Mouse (Mus musculus) liver, adult 2 months (tissue): ENCODE data around the gene Nes. TPM values are rescaled to one million over a fixed set of nuclear protein-coding genes. Genes with fewer than 3 reads are reported as not detected.

Source experiments
- DNase-seq: peaks from one replicate; pipeline ENCODE4 v3.0.0-alpha.2; 2011; ENCODE audit warnings: low read depth, low spot score; ENCODE audit errors: extremely low read depth
- H3K27ac ChIP-seq: fragments of 200-500 bp; replicated peaks from 2 replicates; pipeline ENCODE4 v1.5.1; 2012; ENCODE audit warnings: low read depth, mild to moderate bottlenecking, control low read depth, inconsistent platforms, low read length; ENCODE audit not compliant: insufficient read depth
- H3K27me3 ChIP-seq: fragments of 200-500 bp; 2 replicates; pipeline ENCODE4 v1.6.1; 2012; ENCODE audit warnings: mild to moderate bottlenecking, moderate library complexity, low read length, inconsistent platforms; ENCODE audit not compliant: control insufficient read depth, insufficient read depth
- H3K36me3 ChIP-seq: fragments of 200-500 bp; 2 replicates; pipeline ENCODE4 v1.6.1; 2012; ENCODE audit warnings: low read length, inconsistent platforms; ENCODE audit not compliant: control insufficient read depth, insufficient read depth
- H3K4me1 ChIP-seq: fragments of 200-500 bp; 2 replicates; pipeline ENCODE4 v1.6.1; 2011; ENCODE audit warnings: low read length; ENCODE audit not compliant: control insufficient read depth, insufficient read depth
- H3K4me3 ChIP-seq: fragments of 200-500 bp; 2 replicates; pipeline ENCODE4 v1.5.1; 2011; ENCODE audit warnings: low read depth, mild to moderate bottlenecking, control low read depth, low read length, moderate library complexity; ENCODE audit not compliant: insufficient read depth
- H3K79me2 ChIP-seq: fragments of 200-500 bp; 2 replicates; pipeline ENCODE4 v1.6.1; 2012; ENCODE audit warnings: inconsistent platforms, mild to moderate bottlenecking, low read length, moderate library complexity; ENCODE audit not compliant: control insufficient read depth, insufficient read depth
- H3K9ac ChIP-seq: fragments of 200-500 bp; 2 replicates; pipeline ENCODE4 v1.6.1; 2012; ENCODE audit warnings: low read depth, mild to moderate bottlenecking, control low read depth, inconsistent platforms, low read length
- CTCF ChIP-seq: fragments of 200-500 bp; IDR thresholded peaks from 2 replicates; pipeline ENCODE4 v1.5.1; 2011; ENCODE audit warnings: low read depth, low read length, control low read depth
- POLR2A ChIP-seq: fragments of 200-500 bp; IDR thresholded peaks from 2 replicates; pipeline ENCODE4 v1.6.1; 2011; ENCODE audit warnings: low read length, control low read depth; ENCODE audit not compliant: insufficient read depth; ENCODE audit errors: extremely low read depth
- WGBS: fragments of 180-500 bp; shearing (Covaris S2); methylation state at CpG from one replicate; pipeline ENCODE4 v1.1.7; 2018; 5-methylcytosine and 5-hydroxymethylcytosine counted together
- polyA plus RNA-seq: library from polyadenylated mRNA; depleted of rRNA; stranded (reverse); fragments of >200 nt; gene quantifications from 2 replicates; pipeline ENCODE4 v1.2.3, GENCODE M21; 2012
- total RNA-seq: library from RNA; depleted of rRNA; stranded (reverse); fragments of >200 nt; gene quantifications from 2 replicates; pipeline ENCODE4 v1.2.3, GENCODE M21; 2014

The Nes gene
- total and polyA plus RNA-seq, 2 experiments, result 0.53 to 0.65 TPM

GRCm38 (mm10) chr3:87960586-87961191, 10.2 kb upstream of the Nes start:
- H3K27me3 ChIP-seq, result no peaks in the 10 kb centered on the region
- TF ChIP-seq CTCF, result peak; percentile 98
- TF ChIP-seq POLR2A, result no peak
- peak overlapping the region; percentile 55 for H3K9ac ChIP-seq
- H3K36me3 ChIP-seq, result no peaks in the 10 kb centered on the region
- WGBS, result 1% methylated on average over 27 of the region's 27 CpGs
- H3K79me2 ChIP-seq, result no peaks in the 10 kb centered on the region
- H3K4me3 ChIP-seq, result peak overlapping the region; percentile 57
- H3K4me1 ChIP-seq, result no peaks in the 10 kb centered on the region
- DNase-seq, result peak; percentile 70
- H3K27ac ChIP-seq, result no peak overlapping the region

- no peaks in the 10 kb centered on the region for H3K79me2 ChIP-seq
- peak overlapping the region; percentile 11 for H3K4me3 ChIP-seq
- DNase-seq, result peak; percentile 31
- 3% methylated on average over 21 of the region's 21 CpGs for WGBS
- H3K36me3 ChIP-seq, result no peaks in the 10 kb centered on the region
- no peak overlapping the region for H3K27ac ChIP-seq
- no peaks in the 10 kb centered on the region for H3K4me1 ChIP-seq
- H3K9ac ChIP-seq, result no peak overlapping the region
- H3K27me3 ChIP-seq, result peaks cover 8% of the 10 kb centered on the region
- TF ChIP-seq POLR2A (no peak), CTCF (peak; percentile 22; the same call in 1 of the 2 replicates)
Measured at GRCm38 (mm10) chr3:87970184-87970938, 517 bp upstream of the Nes start.

GRCm38 (mm10) chr3:87971489-87972202, 768 bp downstream of the Nes start:
- Histone ChIP-seq H3K27me3 (peaks cover 8% of the 10 kb centered on the region), H3K79me2 (no peaks in the 10 kb centered on the region), H3K9ac (peak overlapping the region; percentile 58), H3K27ac (no peak overlapping the region), H3K36me3 (no peaks in the 10 kb centered on the region), H3K4me3 (peak overlapping the region; percentile 63; the same call in 1 of the 2 replicates), H3K4me1 (no peaks in the 10 kb centered on the region)
- 4% methylated on average over 60 of the region's 60 CpGs for WGBS
- no peak for DNase-seq
- TF ChIP-seq CTCF (no peak), POLR2A (no peak)

GRCm38 (mm10) chr3:87972203-87972664, 1.4 kb downstream of the Nes start:
- Histone ChIP-seq H3K36me3 (no peaks in the 10 kb centered on the region), H3K9ac (no peak overlapping the region), H3K4me1 (no peaks in the 10 kb centered on the region), H3K79me2 (no peaks in the 10 kb centered on the region), H3K27ac (no peak overlapping the region), H3K27me3 (peaks cover 8% of the 10 kb centered on the region), H3K4me3 (no peak overlapping the region)
- DNase-seq, result no peak
- WGBS, result 33% methylated on average over 8 of the region's 8 CpGs
- TF ChIP-seq POLR2A, result no peak
- TF ChIP-seq CTCF, result no peak

- H3K9ac ChIP-seq, result no peak overlapping the region
Measured at GRCm38 (mm10) chr3:87972776-87973175, 1.9 kb downstream of the Nes start.

More at GRCm38 (mm10) chr3:87972776-87973175, 1.9 kb downstream of the Nes start:
- H3K27me3 ChIP-seq, result peaks cover 8% of the 10 kb centered on the region
- H3K79me2 ChIP-seq, result no peaks in the 10 kb centered on the region
- DNase-seq, result no peak
- H3K36me3 ChIP-seq, result no peaks in the 10 kb centered on the region
- H3K27ac ChIP-seq, result no peak overlapping the region
- WGBS, result 35% methylated on average over 5 of the region's 5 CpGs
- TF ChIP-seq POLR2A, result no peak
- no peak for TF ChIP-seq CTCF
- no peak overlapping the region for H3K4me3 ChIP-seq
- H3K4me1 ChIP-seq, result no peaks in the 10 kb centered on the region
